Mouse (Mus musculus) layer of hippocampus, postnatal 10 days (tissue): ENCODE results near the gene Creb3l2. TPM values are rescaled to one million over a fixed set of nuclear protein-coding genes. Genes with fewer than 3 reads are reported as not detected.
A peak's percentile ranks its signal among the peaks of the same experiment; 100 is the strongest.
"Not testable (repeated sequence)": the region's sequence is repeated elsewhere in the genome, so short reads cannot be mapped to it uniquely, and the experiment has no call there.

Experiments
- DNase-seq, 2 experiments: peaks; one replicate each; pipeline ENCODE4 v3.0.0; 2021; ENCODE audit warnings: low spot score in 2 of 2
- total RNA-seq, 2 experiments: library from RNA; stranded (reverse); gene quantifications; 2 replicates each; pipeline ENCODE4 v1.2.3; 2021

Creb3l2 gene
- total RNA-seq, 2 experiments from 2014 or later, result 6.5 to 7.5 TPM

- no peak for DNase-seq
Observed at GRCm38 (mm10) chr6:37377836-37378580, 63.9 kb downstream of the Creb3l2 start.

GRCm38 (mm10) chr6:37377387-37377786, 64.6 kb downstream of the Creb3l2 start:
- not testable (repeated sequence) for DNase-seq

GRCm38 (mm10) chr6:37375452-37375851, 66.5 kb downstream of the Creb3l2 start:
- DNase-seq, result peak; percentile 42 to 52

GRCm38 (mm10) chr6:37371341-37371740, 70.6 kb downstream of the Creb3l2 start:
- DNase-seq, result no peak

GRCm38 (mm10) chr6:37370566-37370965, 71.4 kb downstream of the Creb3l2 start:
- DNase-seq, result no peak

- DNase-seq, result no peak
Observed at GRCm38 (mm10) chr6:37369750-37370149, 72.2 kb downstream of the Creb3l2 start.

DNA sequence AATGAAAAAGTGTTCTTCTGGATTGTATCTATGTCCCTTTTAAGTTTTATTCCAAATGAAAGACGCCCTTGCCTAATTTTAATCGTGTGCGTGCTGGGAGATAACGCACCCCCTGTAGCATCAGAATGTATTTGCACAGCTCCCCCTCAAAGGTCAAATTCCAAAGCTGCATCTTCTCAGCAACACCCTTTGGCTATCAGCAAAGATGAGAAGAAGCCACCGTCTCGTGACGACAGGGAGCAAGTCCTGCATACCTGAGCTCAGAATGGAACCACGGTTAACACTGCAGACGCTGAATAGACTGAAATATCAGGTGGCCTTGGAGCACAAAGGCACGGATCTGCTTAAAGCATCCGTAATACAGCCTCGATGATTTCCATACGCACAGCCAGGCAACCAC, 73.7 kb downstream of the Creb3l2 start:
- DNase-seq, result no peak

GRCm38 (mm10) chr6:37366991-37367390, 75.0 kb downstream of the Creb3l2 start:
- DNase-seq, result no peak

DNA sequence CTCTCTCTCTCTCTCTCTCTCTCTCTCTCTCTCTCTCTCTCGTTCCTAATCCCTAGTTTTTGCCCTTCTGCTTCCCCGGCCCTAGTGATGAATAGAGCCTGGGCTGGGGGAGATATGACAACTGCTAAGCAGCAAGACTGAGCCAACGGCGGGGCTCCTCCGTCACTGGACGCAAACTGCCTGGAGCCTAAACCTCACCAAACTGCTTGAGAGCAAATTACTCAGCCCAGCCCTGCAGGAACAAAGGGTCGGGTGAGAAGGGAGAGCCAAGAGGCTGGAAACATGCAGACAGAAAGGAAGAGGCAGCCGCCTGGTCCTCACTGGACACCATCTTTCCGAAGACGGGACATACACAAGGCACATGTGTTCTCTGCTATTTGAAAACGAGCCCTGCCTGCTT, 76.8 kb downstream of the Creb3l2 start:
- DNase-seq, result no peak

- DNase-seq, result no peak
Observed at GRCm38 (mm10) chr6:37364361-37364760, 77.6 kb downstream of the Creb3l2 start.

GRCm38 (mm10) chr6:37360813-37361385, 81.0 kb downstream of the Creb3l2 start:
- no peak for DNase-seq

DNA sequence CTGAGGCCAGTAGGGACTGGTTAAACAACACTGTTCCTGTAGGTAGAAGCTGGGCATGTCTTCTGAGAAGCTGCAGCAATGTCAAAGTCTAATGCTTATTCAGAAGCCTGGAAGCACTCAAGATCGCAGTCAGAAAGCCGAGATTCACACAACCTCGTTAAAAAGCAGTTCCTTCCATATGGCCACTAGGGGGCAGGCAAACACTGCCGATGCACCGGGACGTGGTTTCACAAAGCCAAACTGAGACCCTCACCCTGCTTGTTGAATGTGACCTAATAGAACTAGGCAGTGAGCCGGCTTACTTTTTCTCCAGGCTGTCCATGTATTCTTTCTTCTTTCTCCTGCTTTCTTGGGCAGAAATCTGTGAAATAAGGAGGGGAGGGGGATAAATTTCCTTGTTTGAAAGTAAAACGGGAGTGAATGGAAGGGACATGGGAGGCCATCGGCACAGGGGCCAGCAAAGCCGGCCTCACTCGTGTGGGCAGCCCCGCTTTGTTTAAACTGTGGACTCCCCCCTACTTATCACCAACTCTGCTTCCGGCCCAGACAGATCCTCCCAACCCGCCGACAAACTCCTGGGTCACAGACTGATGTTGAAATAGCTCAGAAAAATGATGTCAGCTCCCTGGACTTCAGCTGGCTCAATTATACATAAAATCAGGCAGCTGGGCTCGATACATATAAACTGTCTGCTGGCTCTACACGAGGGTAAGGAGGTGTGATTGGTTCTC, 87.3 kb downstream of the Creb3l2 start:
- DNase-seq, result peak; percentile 80 to 85

DNA sequence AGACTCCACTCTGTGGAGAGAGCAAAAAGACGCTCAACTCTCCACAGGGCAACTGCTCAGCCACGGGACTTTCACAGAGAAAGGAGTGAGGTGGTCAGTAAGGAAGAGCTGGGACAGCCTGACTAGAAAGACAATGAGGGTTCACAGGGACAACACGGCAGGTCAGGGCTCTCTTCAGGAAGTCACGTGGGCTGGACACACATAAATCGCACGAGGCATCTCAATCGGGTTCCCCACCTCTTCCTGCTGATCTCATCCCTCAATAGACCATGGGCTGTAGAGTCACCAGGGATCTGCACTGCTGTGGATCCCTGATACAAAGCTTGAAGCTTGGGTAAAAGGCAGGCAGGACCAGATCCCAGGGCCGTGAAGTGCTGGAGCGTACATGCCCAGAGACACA, 88.3 kb downstream of the Creb3l2 start:
- no peak for DNase-seq

DNA sequence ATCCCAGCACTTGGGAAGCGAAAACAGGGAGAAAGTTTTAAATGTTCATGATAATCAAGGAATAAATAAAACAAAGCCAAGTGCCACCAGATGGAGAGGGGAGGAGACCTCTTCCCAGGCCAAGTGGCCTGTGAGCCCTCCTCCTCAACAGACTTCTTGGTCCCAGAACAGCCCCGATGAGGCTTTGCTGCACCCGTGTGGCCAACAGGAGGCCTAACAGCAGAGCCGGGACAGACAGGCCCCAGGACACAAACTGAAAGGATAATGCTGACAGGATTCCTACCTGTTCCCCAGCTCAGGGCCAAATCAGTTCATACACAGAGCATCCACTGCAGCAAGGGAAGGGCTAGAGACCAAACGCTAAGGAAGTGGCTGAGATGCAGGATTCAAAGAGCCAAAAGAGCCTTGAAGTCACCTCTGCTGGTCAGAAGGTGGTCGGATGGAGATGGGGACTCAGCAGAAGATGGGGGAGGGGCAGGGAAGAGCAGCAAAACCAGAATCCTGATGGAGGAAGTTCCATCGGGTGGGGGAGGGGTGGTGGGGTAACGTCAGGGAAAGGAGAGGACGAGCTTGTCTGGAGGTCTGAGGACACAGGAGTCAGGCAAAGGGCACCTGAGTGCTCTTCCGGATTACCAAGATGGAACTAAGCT, 90.1 kb downstream of the Creb3l2 start:
- DNase-seq, result peak; percentile 76 to 83

DNA sequence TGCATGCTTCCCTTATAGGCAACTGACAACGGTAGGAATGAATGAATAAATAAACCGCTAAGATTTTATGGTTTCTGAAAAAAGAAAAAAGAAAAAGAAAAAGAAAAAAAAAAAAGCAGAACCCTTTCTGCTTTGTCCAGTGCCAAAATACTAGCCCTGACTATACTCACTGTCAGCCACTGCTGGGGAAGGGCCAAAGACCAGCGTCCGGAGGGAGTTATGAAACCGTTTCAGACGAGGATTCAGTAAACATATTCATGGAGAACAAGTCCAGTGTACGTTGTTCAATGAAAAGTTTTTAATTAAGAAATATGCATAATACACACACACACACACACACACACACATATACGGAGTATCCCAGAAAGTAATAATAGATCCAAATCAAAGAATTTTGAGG, 91.6 kb downstream of the Creb3l2 start:
- DNase-seq, result no peak

GRCm38 (mm10) chr6:37347606-37348005, 94.3 kb downstream of the Creb3l2 start:
- DNase-seq, result no peak

GRCm38 (mm10) chr6:37338055-37338454, 103.9 kb downstream of the Creb3l2 start:
- no peak for DNase-seq

GRCm38 (mm10) chr6:37336831-37337260, 105.1 kb downstream of the Creb3l2 start:
- no peak for DNase-seq

- DNase-seq, result no peak
Observed at GRCm38 (mm10) chr6:37336381-37336780, 105.6 kb downstream of the Creb3l2 start.

- no peak for DNase-seq
Observed at GRCm38 (mm10) chr6:37332846-37333245, 109.1 kb downstream of the Creb3l2 start.
